Mouse (Mus musculus) heart, embryonic 16.5 days (tissue): ENCODE results near the gene Cript. TPM values are rescaled to one million over a fixed set of nuclear protein-coding genes. Genes with fewer than 3 reads are reported as not detected.
"Not testable (repeated sequence)": the region's sequence is repeated elsewhere in the genome, so short reads cannot be mapped to it uniquely, and the experiment has no call there.

Experiments used
- ATAC-seq: fragments of 200-750 bp; cut with Nextera tagmentation; replicated peaks from 2 replicates; pipeline ENCODE4 v1.8.0; 2017; ENCODE audit warnings: moderate number of reproducible peaks; ENCODE audit not compliant: insufficient read depth, low FRiP score; ENCODE audit errors: extremely low read depth
- H3K27ac ChIP-seq: fragments of 300-500 bp; sonication (generic); 2 replicates; pipeline ENCODE4 v1.5.1; 2014; ENCODE audit warnings: mild to moderate bottlenecking, low read length, control low read depth, moderate library complexity
- H3K27me3 ChIP-seq: fragments of 300-500 bp; sonication (generic); 2 replicates; pipeline ENCODE4 v1.6.1; 2014; ENCODE audit warnings: low read length, mixed read lengths; ENCODE audit not compliant: control insufficient read depth, insufficient read depth
- H3K36me3 ChIP-seq: fragments of 300-500 bp; sonication (generic); 2 replicates; pipeline ENCODE4 v1.6.1; 2014; ENCODE audit not compliant: control insufficient read depth, insufficient read depth
- H3K4me1 ChIP-seq: fragments of 300-500 bp; sonication (generic); 2 replicates; pipeline ENCODE4 v1.6.1; 2014; ENCODE audit warnings: low read length, mixed read lengths; ENCODE audit not compliant: control insufficient read depth, insufficient read depth
- H3K4me2 ChIP-seq: fragments of 300-500 bp; sonication (generic); 2 replicates; pipeline ENCODE4 v1.6.1; 2014; ENCODE audit warnings: low read depth, mild to moderate bottlenecking, control low read depth, low read length
- H3K4me3 ChIP-seq: fragments of 300-500 bp; sonication (generic); 2 replicates; pipeline ENCODE4 v1.5.1; 2014; ENCODE audit warnings: mild to moderate bottlenecking, control low read depth, low read length
- H3K9ac ChIP-seq: fragments of 300-500 bp; sonication (generic); 2 replicates; pipeline ENCODE4 v1.6.1; 2014; ENCODE audit warnings: low read length, control low read depth
- H3K9me3 ChIP-seq: fragments of 300-500 bp; sonication (generic); replicated peaks from 2 replicates; pipeline ENCODE4 v1.6.1; 2016; ENCODE audit warnings: low read length; ENCODE audit not compliant: control insufficient read depth
- WGBS: fragments of 180-500 bp; shearing (Covaris S2); extraction: QIAGEN DNeasy Blood & Tissue Kit; methylation state at CpG from one replicate; pipeline ENCODE4 v1.1.7; 2014; 5-methylcytosine and 5-hydroxymethylcytosine counted together
- polyA plus RNA-seq: library from polyadenylated mRNA; unstranded; fragments of >200 nt; fragmentation: Nextera tagmentation; extraction: Ambion mirVana; gene quantifications from 2 replicates; pipeline ENCODE4 v1.2.1, GENCODE M21; 2015

The Cript gene
- polyA plus RNA-seq, 1 experiment from 2014 or later = 120 TPM

DNA sequence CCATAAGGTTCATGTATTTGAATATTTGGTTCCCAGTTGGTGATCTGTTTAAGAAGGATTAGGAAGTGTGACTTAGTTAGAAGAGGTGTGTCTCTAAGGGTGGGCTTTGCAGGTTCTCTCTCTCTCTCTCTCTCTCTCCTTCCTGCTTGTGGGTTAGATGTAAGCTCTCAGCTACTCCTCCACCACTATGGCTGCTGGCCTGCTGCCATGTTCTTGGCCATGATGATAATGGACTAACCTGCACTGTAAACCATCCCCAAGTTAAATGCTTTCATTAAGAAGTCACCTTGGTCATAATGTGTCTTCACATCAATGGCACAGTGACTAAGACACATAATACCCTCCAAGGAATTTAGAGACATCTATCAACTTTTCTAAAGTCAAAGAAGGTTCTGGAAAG is 48.1 kb downstream of the Cript start:
- ATAC-seq = no peak
- H3K27ac ChIP-seq = no peak overlapping the region

DNA sequence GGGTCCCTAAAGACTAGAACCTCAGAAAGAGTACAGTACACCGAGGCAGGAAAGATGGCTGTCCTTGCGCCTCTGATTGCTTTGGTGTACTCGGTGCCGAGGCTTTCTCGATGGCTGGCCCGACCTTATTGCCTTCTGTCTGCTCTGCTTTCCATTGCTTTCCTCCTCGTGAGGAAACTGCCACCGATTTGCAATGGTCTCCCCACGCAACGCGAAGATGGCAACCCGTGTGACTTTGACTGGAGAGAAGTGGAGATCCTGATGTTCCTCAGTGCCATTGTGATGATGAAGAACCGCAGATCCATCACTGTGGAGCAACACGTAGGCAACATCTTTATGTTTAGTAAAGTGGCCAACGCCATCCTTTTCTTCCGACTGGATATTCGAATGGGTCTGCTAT is 52.9 kb downstream of the Cript start:
- not testable (repeated sequence) for H3K4me1 ChIP-seq, H3K27ac ChIP-seq, H3K9me3 ChIP-seq, H3K27me3 ChIP-seq, H3K4me3 ChIP-seq, ATAC-seq, H3K9ac ChIP-seq, H3K36me3 ChIP-seq, H3K4me2 ChIP-seq
- 93% methylated on average over 17 of the region's 17 CpGs for WGBS

More for the DNA sequence above, 48.1 kb downstream of the Cript start:
- no peak overlapping the region for H3K4me2 ChIP-seq
- H3K4me1 ChIP-seq = no peaks in the 10 kb centered on the region
- peaks cover 2% of the 10 kb centered on the region; the same call in 1 of the 2 replicates for H3K9me3 ChIP-seq
- H3K9ac ChIP-seq = no peak overlapping the region
- no peaks in the 10 kb centered on the region for H3K36me3 ChIP-seq
- H3K4me3 ChIP-seq = no peak overlapping the region
- no peaks in the 10 kb centered on the region for H3K27me3 ChIP-seq

DNA sequence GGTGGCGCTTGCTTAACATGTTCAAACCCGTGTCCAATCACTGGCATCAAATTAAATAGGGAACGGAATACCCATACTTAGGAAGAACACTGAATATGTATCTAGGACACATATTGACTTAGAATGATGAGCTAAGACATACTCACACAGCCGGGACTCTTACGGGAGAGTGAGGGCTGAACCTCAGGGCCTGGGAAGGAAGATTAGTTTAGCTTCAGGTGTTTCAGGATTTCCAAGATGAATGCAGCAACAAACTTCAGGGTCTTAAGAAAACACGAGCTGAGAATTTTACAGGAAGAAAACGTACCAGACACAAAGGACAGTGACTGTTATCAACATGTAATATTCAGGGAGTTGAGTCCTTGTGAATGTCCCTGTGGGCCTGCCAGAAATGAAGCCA is 55.4 kb downstream of the Cript start:
- H3K4me1 ChIP-seq = no peaks in the 10 kb centered on the region
- H3K27ac ChIP-seq = no peak overlapping the region
- ATAC-seq = no peak
- 82% methylated on average over 7 of the region's 7 CpGs for WGBS
- H3K9me3 ChIP-seq = no peaks in the 10 kb centered on the region
- H3K4me2 ChIP-seq = no peak overlapping the region
- H3K9ac ChIP-seq = no peak overlapping the region
- no peaks in the 10 kb centered on the region for H3K27me3 ChIP-seq
- H3K4me3 ChIP-seq = no peak overlapping the region
- no peaks in the 10 kb centered on the region for H3K36me3 ChIP-seq

DNA sequence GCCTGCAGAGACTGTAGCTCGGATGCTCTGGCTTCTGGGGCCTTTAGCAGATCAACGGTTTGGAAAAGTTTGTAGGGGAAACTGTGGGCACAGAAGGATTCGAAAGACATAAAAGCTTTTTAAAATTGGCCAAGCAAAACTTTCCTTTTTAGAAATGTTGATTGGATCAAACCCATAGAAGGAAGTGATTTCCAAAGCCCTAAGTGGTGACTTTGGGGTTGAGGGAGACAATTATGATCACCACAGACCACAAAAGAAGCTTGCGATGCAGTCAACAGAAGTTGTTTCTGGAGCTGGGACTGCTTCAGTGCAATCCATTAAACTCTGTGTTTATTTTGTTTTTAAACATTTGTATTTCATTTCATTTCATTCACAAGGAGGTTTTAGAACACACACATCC is 57.2 kb downstream of the Cript start:
- Histone ChIP-seq H3K9ac (no peak overlapping the region), H3K27me3 (no peaks in the 10 kb centered on the region), H3K27ac (no peak overlapping the region), H3K9me3 (no peaks in the 10 kb centered on the region), H3K4me1 (no peaks in the 10 kb centered on the region), H3K4me2 (no peak overlapping the region), H3K4me3 (no peak overlapping the region), H3K36me3 (no peaks in the 10 kb centered on the region)
- ATAC-seq = no peak
- 85% methylated on average over 4 of the region's 4 CpGs for WGBS

DNA sequence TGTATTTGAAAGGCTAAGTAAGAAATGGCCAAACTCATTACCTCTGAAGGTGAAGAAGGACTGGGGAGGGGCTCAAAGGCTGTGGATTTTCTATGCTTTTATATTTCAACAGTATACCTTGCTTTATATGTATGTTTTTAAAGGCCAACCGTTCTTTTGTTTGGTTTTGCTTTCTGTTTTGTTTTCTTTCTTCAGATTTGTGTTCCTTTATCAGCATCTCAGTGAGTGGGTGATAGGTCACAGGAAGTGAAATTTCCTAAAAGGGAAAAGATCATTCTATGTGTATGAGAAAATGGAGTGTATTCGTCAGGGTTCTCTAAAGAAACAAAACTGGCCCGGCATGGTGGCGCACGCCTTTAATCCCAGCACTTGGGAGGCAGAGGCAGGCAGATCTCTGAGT is 58.3 kb downstream of the Cript start:
- WGBS = 72% methylated on average over 5 of the region's 5 CpGs
- H3K27ac ChIP-seq = no peak overlapping the region
- no peaks in the 10 kb centered on the region for H3K36me3 ChIP-seq
- no peak for ATAC-seq
- no peak overlapping the region for H3K4me3 ChIP-seq
- no peaks in the 10 kb centered on the region for H3K4me1 ChIP-seq
- H3K4me2 ChIP-seq = no peak overlapping the region
- H3K9me3 ChIP-seq = no peaks in the 10 kb centered on the region
- H3K9ac ChIP-seq = no peak overlapping the region
- H3K27me3 ChIP-seq = no peaks in the 10 kb centered on the region

Other genes starting within 250 kb of the Cript start
- not detected in 2 replicates for gene Tmem247, start 108.2 kb upstream of the Cript start, polyA plus RNA-seq
- not detected in 2 replicates for gene Atp6v1e2, start 77.7 kb upstream of the Cript start, polyA plus RNA-seq
- 19.9 and 20.4 TPM in 2 replicates for gene Rhoq, start 62.5 kb upstream of the Cript start, polyA plus RNA-seq
- 13.7 and 14.2 TPM in 2 replicates for gene Pigf, start 144 bp upstream of the Cript start, polyA plus RNA-seq
- 10.8 and 12.1 TPM in 2 replicates for gene Socs5, start 82.1 kb downstream of the Cript start, polyA plus RNA-seq
- 83.5 and 94.4 TPM in 2 replicates for gene Mcfd2, start 240.4 kb downstream of the Cript start, polyA plus RNA-seq